Mouse (Mus musculus) heart, embryonic 11.5 days (tissue): Measurements from ENCODE around the gene Tet2. TPM values are rescaled to one million over a fixed set of nuclear protein-coding genes. Genes with fewer than 3 reads are reported as not detected.

Experiments
- ATAC-seq: fragments of 200-750 bp; cut with Nextera tagmentation; replicated peaks from 2 replicates; pipeline ENCODE4 v1.8.0; 2017; ENCODE audit warnings: moderate library complexity; ENCODE audit not compliant: insufficient number of reproducible peaks, low FRiP score, low TSS enrichment
- H3K27ac ChIP-seq: fragments of 300-500 bp; sonication (generic); 2 replicates; pipeline ENCODE4 v1.5.1; 2014; ENCODE audit warnings: mild to moderate bottlenecking, low read depth, low read length
- H3K27me3 ChIP-seq: fragments of 300-500 bp; sonication (generic); 2 replicates; pipeline ENCODE4 v1.6.1; 2014; ENCODE audit warnings: mild to moderate bottlenecking, low read length, mixed read lengths; ENCODE audit not compliant: control insufficient read depth, insufficient read depth
- H3K36me3 ChIP-seq: fragments of 300-500 bp; sonication (generic); 2 replicates; pipeline ENCODE4 v1.6.1; 2014; ENCODE audit warnings: mild to moderate bottlenecking, low read length, moderate library complexity, mixed read lengths; ENCODE audit not compliant: control insufficient read depth, insufficient read depth
- H3K4me1 ChIP-seq: fragments of 300-500 bp; sonication (generic); 2 replicates; pipeline ENCODE4 v1.6.1; 2014; ENCODE audit warnings: low read length; ENCODE audit not compliant: control insufficient read depth, insufficient read depth
- H3K4me2 ChIP-seq: fragments of 300-500 bp; sonication (generic); 2 replicates; pipeline ENCODE4 v1.6.1; 2014; ENCODE audit warnings: mild to moderate bottlenecking, moderate library complexity
- H3K4me3 ChIP-seq: fragments of 300-500 bp; sonication (generic); 2 replicates; pipeline ENCODE4 v1.5.1; 2014; ENCODE audit warnings: low read depth, low read length
- H3K9ac ChIP-seq: fragments of 300-500 bp; sonication (generic); 2 replicates; pipeline ENCODE4 v1.6.1; 2014; ENCODE audit warnings: mild to moderate bottlenecking, low read depth, low read length, moderate library complexity
- H3K9me3 ChIP-seq: fragments of 300-500 bp; sonication (generic); replicated peaks from 2 replicates; pipeline ENCODE4 v1.6.1; 2016; ENCODE audit warnings: low read length; ENCODE audit not compliant: control insufficient read depth
- WGBS: fragments of 180-500 bp; shearing (Covaris S2); extraction: QIAGEN DNeasy Blood & Tissue Kit; methylation state at CpG from one replicate; pipeline ENCODE4 v1.1.7; 2014; ENCODE audit not compliant: insufficient replicate concordance; 5-methylcytosine and 5-hydroxymethylcytosine counted together
- polyA plus RNA-seq: library from polyadenylated mRNA; unstranded; fragments of >200 nt; fragmentation: Nextera tagmentation; extraction: Ambion mirVana; gene quantifications from 2 replicates; pipeline ENCODE4 v1.2.1, GENCODE M21; 2014

Gene Tet2
- polyA plus RNA-seq, 1 experiment from 2014 or later: 19.4 TPM

GRCm38 (mm10) chr3:133518801-133519200, 26.1 kb downstream of the Tet2 start:
- H3K9ac ChIP-seq: no peak overlapping the region
- no peaks in the 10 kb centered on the region for H3K36me3 ChIP-seq
- no peak overlapping the region for H3K4me3 ChIP-seq
- no peak for ATAC-seq
- no peaks in the 10 kb centered on the region for H3K27me3 ChIP-seq
- peaks cover 4% of the 10 kb centered on the region; the same call in 1 of the 2 replicates for H3K4me1 ChIP-seq
- no peaks in the 10 kb centered on the region for H3K9me3 ChIP-seq
- 77% methylated on average over 3 of the region's 3 CpGs for WGBS
- H3K27ac ChIP-seq: no peak overlapping the region
- no peak overlapping the region for H3K4me2 ChIP-seq

GRCm38 (mm10) chr3:133518116-133518515, 26.8 kb downstream of the Tet2 start:
- Histone ChIP-seq H3K36me3 (peaks cover 2% of the 10 kb centered on the region; the same call in 1 of the 2 replicates), H3K27me3 (no peaks in the 10 kb centered on the region), H3K27ac (no peak overlapping the region), H3K4me2 (no peak overlapping the region), H3K4me3 (no peak overlapping the region), H3K4me1 (peaks cover 4% of the 10 kb centered on the region; the same call in 1 of the 2 replicates), H3K9me3 (no peaks in the 10 kb centered on the region), H3K9ac (no peak overlapping the region)
- no peak for ATAC-seq
- WGBS: 71% methylated on average over 6 of the region's 6 CpGs

- H3K9ac ChIP-seq: no peak overlapping the region
- no peaks in the 10 kb centered on the region for H3K9me3 ChIP-seq
- H3K36me3 ChIP-seq: peaks cover 2% of the 10 kb centered on the region; the same call in 1 of the 2 replicates
- no peak overlapping the region for H3K4me2 ChIP-seq
- H3K4me3 ChIP-seq: no peak overlapping the region
- no peak overlapping the region for H3K27ac ChIP-seq
- 83% methylated on average over 6 of the region's 6 CpGs for WGBS
- H3K27me3 ChIP-seq: no peaks in the 10 kb centered on the region
- H3K4me1 ChIP-seq: peaks cover 4% of the 10 kb centered on the region; the same call in 1 of the 2 replicates
- no peak for ATAC-seq
These were observed 27.5 kb downstream of the Tet2 start for GRCm38 (mm10) chr3:133517406-133517805.

- peaks cover 4% of the 10 kb centered on the region; the same call in 1 of the 2 replicates for H3K4me1 ChIP-seq
- H3K9me3 ChIP-seq: no peaks in the 10 kb centered on the region
- ATAC-seq: peak; percentile 56
- no peak overlapping the region for H3K27ac ChIP-seq
- peaks cover 4% of the 10 kb centered on the region; the same call in 1 of the 2 replicates for H3K36me3 ChIP-seq
- no peak overlapping the region for H3K4me2 ChIP-seq
- H3K4me3 ChIP-seq: no peak overlapping the region
- no peaks in the 10 kb centered on the region for H3K27me3 ChIP-seq
- no peak overlapping the region for H3K9ac ChIP-seq
- 46% methylated on average over 6 of the region's 6 CpGs for WGBS
These were observed 28.8 kb downstream of the Tet2 start for GRCm38 (mm10) chr3:133516137-133516536.

- no peaks in the 10 kb centered on the region for H3K9me3 ChIP-seq
- peaks cover 4% of the 10 kb centered on the region; the same call in 1 of the 2 replicates for H3K4me1 ChIP-seq
- ATAC-seq: no peak
- H3K27ac ChIP-seq: no peak overlapping the region
- H3K27me3 ChIP-seq: no peaks in the 10 kb centered on the region
- no peak overlapping the region for H3K4me3 ChIP-seq
- 88% methylated on average over 8 of the region's 8 CpGs for WGBS
- H3K4me2 ChIP-seq: no peak overlapping the region
- H3K9ac ChIP-seq: no peak overlapping the region
- peaks cover 4% of the 10 kb centered on the region; the same call in 1 of the 2 replicates for H3K36me3 ChIP-seq
These were observed 29.6 kb downstream of the Tet2 start for GRCm38 (mm10) chr3:133515204-133515969.

GRCm38 (mm10) chr3:133514290-133514689, 30.6 kb downstream of the Tet2 start:
- H3K27me3 ChIP-seq: no peaks in the 10 kb centered on the region
- peaks cover 4% of the 10 kb centered on the region; the same call in 1 of the 2 replicates for H3K36me3 ChIP-seq
- H3K9ac ChIP-seq: no peak overlapping the region
- ATAC-seq: no peak
- H3K9me3 ChIP-seq: no peaks in the 10 kb centered on the region
- H3K4me1 ChIP-seq: peaks cover 4% of the 10 kb centered on the region; the same call in 1 of the 2 replicates
- WGBS: 92% methylated on average over 12 of the region's 12 CpGs
- no peak overlapping the region for H3K27ac ChIP-seq
- no peak overlapping the region for H3K4me2 ChIP-seq
- no peak overlapping the region for H3K4me3 ChIP-seq

- H3K9me3 ChIP-seq: no peaks in the 10 kb centered on the region
- H3K27me3 ChIP-seq: no peaks in the 10 kb centered on the region
- H3K36me3 ChIP-seq: peaks cover 4% of the 10 kb centered on the region; the same call in 1 of the 2 replicates
- no peak overlapping the region for H3K27ac ChIP-seq
- 80% methylated on average over 7 of the region's 7 CpGs for WGBS
- ATAC-seq: no peak
- H3K4me3 ChIP-seq: no peak overlapping the region
- peaks cover 4% of the 10 kb centered on the region; the same call in 1 of the 2 replicates for H3K4me1 ChIP-seq
- no peak overlapping the region for H3K9ac ChIP-seq
- no peak overlapping the region for H3K4me2 ChIP-seq
These were observed 31.5 kb downstream of the Tet2 start for GRCm38 (mm10) chr3:133513475-133513874.

GRCm38 (mm10) chr3:133510368-133510767, 34.6 kb downstream of the Tet2 start:
- Histone ChIP-seq H3K9ac (no peak overlapping the region), H3K4me1 (no peaks in the 10 kb centered on the region), H3K4me3 (no peak overlapping the region), H3K9me3 (no peaks in the 10 kb centered on the region), H3K4me2 (no peak overlapping the region), H3K27me3 (no peaks in the 10 kb centered on the region), H3K27ac (no peak overlapping the region), H3K36me3 (peaks cover 11% of the 10 kb centered on the region)
- no peak for ATAC-seq
- WGBS: 85% methylated on average over 4 of the region's 4 CpGs
